Mouse (Mus musculus) kidney, embryonic 14.5 days (tissue): ENCODE data around the gene Dchs1. TPM values are rescaled to one million over a fixed set of nuclear protein-coding genes. Genes with fewer than 3 reads are reported as not detected.

Source experiments
- ATAC-seq: fragments of 200-750 bp; cut with Nextera tagmentation; 2 replicates; pipeline ENCODE4 v1.8.0; 2017; ENCODE audit warnings: moderate number of reproducible peaks, mild to moderate bottlenecking, moderate TSS enrichment, moderate library complexity; ENCODE audit not compliant: low FRiP score, low TSS enrichment
- H3K27ac ChIP-seq: fragments of 300-500 bp; sonication (generic); 2 replicates; pipeline ENCODE4 v1.5.1; 2014; ENCODE audit warnings: low read depth, mild to moderate bottlenecking, low read length, moderate library complexity, mixed read lengths
- H3K27me3 ChIP-seq: fragments of 300-500 bp; sonication (generic); 2 replicates; pipeline ENCODE4 v1.6.1; 2014; ENCODE audit warnings: mild to moderate bottlenecking, low read length; ENCODE audit not compliant: control insufficient read depth, insufficient read depth
- H3K36me3 ChIP-seq: fragments of 300-500 bp; sonication (generic); 2 replicates; pipeline ENCODE4 v1.6.1; 2014; ENCODE audit warnings: low read length, mixed read lengths; ENCODE audit not compliant: control insufficient read depth, insufficient read depth
- H3K4me1 ChIP-seq: fragments of 300-500 bp; sonication (generic); 2 replicates; pipeline ENCODE4 v1.6.1; 2014; ENCODE audit warnings: low read length, mixed read lengths; ENCODE audit not compliant: control insufficient read depth, insufficient read depth
- H3K4me2 ChIP-seq: fragments of 300-500 bp; sonication (generic); replicated peaks from 2 replicates; pipeline ENCODE4 v1.6.1; 2014; ENCODE audit warnings: low read depth, mild to moderate bottlenecking, low read length
- H3K4me3 ChIP-seq: fragments of 300-500 bp; sonication (generic); 2 replicates; pipeline ENCODE4 v1.5.1; 2014; ENCODE audit warnings: mild to moderate bottlenecking, low read length
- H3K9ac ChIP-seq: fragments of 300-500 bp; sonication (generic); 2 replicates; pipeline ENCODE4 v1.6.1; 2014; ENCODE audit warnings: low read depth, mild to moderate bottlenecking, low read length, moderate library complexity
- H3K9me3 ChIP-seq: fragments of 300-500 bp; sonication (generic); 2 replicates; pipeline ENCODE4 v1.6.1; 2016; ENCODE audit warnings: low read length; ENCODE audit not compliant: control insufficient read depth
- WGBS: fragments of 180-500 bp; shearing (Covaris S2); extraction: QIAGEN DNeasy Blood & Tissue Kit; methylation state at CpG from one replicate; pipeline ENCODE4 v1.1.7; 2014; 5-methylcytosine and 5-hydroxymethylcytosine counted together
- polyA plus RNA-seq: library from polyadenylated mRNA; unstranded; fragments of >200 nt; fragmentation: Nextera tagmentation; extraction: Ambion mirVana; gene quantifications from 2 replicates; pipeline ENCODE4 v1.2.1, GENCODE M21; 2014

The Dchs1 gene
- 13.1 and 19.0 TPM in 2 replicates for polyA plus RNA-seq

- no peaks in the 10 kb centered on the region for H3K9me3 ChIP-seq
- H3K4me2 ChIP-seq, result peak within 1 kb of the TSS; percentile 70
- H3K36me3 ChIP-seq, result peaks cover 5% of the 10 kb centered on the region; the same call in 1 of the 2 replicates
- 1% methylated on average over 68 of the region's 97 CpGs for WGBS
- ATAC-seq, result peak; percentile 81
- H3K4me3 ChIP-seq, result peak within 1 kb of the TSS; percentile 88
- H3K9ac ChIP-seq, result peak within 1 kb of the TSS; percentile 97
- H3K27me3 ChIP-seq, result no peaks in the 10 kb centered on the region
- peak within 1 kb of the TSS; percentile 88 for H3K27ac ChIP-seq
- H3K4me1 ChIP-seq, result peaks cover 26% of the 10 kb centered on the region
Observed at GRCm38 (mm10) chr7:105787285-105788140, at the start of gene Dchs1. Gene Dchs1 (minus strand): TSS chr7:105787654.

DNA sequence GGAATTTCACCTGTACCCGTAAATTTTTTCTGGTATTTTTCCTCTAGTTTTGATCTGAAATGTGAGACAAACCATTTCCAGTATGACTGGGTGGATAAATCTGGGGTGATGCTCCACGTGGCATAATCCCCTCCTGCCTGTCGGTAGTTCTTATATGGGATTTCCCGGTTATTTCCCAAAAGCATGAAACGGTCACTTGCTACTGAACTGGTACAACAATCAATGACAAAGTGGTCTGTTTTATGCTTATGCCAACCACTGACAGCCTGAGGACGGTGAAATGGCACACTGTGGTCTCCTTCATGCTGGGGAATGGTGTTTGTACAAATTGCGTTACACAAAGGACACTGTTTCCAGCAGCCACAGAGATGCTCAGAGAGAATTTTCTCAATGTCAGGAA lies 36.8 kb upstream of the Dchs1 start:
- no peaks in the 10 kb centered on the region for H3K4me1 ChIP-seq
- H3K4me3 ChIP-seq, result no peak overlapping the region
- H3K9me3 ChIP-seq, result no peaks in the 10 kb centered on the region
- no peaks in the 10 kb centered on the region for H3K36me3 ChIP-seq
- no peak for ATAC-seq
- no peak overlapping the region for H3K9ac ChIP-seq
- no peaks in the 10 kb centered on the region; the same call in 1 of the 2 replicates for H3K27me3 ChIP-seq
- WGBS, result 83% methylated on average over 7 of the region's 7 CpGs
- H3K4me2 ChIP-seq, result no peak overlapping the region
- H3K27ac ChIP-seq, result no peak overlapping the region

DNA sequence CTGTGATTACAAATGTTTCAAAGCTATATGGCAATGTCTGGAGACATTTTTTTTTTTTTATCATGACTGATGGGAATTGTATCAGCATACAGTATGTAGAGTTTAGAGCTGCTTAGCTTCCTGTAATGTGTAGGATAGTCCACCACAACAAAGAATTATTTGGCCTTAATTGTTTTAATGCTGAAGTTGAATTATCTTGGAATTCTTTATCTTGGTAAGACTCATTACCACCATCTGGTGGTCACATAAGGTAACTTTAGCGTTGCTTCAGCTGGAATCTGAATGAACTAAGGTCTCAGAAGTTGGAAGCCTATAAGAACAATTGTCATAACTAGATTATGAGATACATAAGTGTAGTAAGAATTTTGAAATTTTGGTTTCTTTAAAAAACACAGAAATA lies 31.0 kb upstream of the Dchs1 start:
- Histone ChIP-seq H3K4me1 (no peaks in the 10 kb centered on the region), H3K36me3 (no peaks in the 10 kb centered on the region), H3K9ac (no peak overlapping the region), H3K27ac (no peak overlapping the region), H3K4me2 (no peak overlapping the region), H3K4me3 (no peak overlapping the region), H3K27me3 (no peaks in the 10 kb centered on the region; the same call in 1 of the 2 replicates), H3K9me3 (no peaks in the 10 kb centered on the region)
- ATAC-seq, result 0 out of 2 replicates have a peak, but pooled peaks have one; percentile 24
- 0% methylated on average over 1 of the region's 1 CpGs for WGBS

DNA sequence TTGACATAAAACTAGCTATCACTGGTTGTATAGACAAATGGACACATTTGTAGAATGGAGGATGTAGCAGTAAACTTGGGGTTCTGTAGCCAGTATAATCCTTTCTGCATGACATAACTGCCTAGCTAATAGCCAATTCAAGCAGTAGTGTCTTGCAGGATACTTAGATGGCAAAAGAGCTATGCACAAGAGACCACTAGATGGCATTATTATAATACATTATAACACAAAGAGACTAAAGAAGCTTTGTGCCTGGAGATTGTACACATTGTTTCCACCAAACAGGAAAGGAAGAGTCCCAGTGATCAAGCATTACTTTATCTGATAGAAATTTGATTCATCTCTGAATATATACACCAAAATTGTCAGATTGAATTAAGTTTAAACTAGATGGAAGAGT lies 29.3 kb upstream of the Dchs1 start:
- ATAC-seq, result no peak
- no peaks in the 10 kb centered on the region for H3K36me3 ChIP-seq
- no peak overlapping the region for H3K9ac ChIP-seq
- no peak overlapping the region for H3K27ac ChIP-seq
- no peaks in the 10 kb centered on the region for H3K9me3 ChIP-seq
- H3K4me3 ChIP-seq, result no peak overlapping the region
- no peak overlapping the region for H3K4me2 ChIP-seq
- no peaks in the 10 kb centered on the region for H3K27me3 ChIP-seq
- no peaks in the 10 kb centered on the region for H3K4me1 ChIP-seq

DNA sequence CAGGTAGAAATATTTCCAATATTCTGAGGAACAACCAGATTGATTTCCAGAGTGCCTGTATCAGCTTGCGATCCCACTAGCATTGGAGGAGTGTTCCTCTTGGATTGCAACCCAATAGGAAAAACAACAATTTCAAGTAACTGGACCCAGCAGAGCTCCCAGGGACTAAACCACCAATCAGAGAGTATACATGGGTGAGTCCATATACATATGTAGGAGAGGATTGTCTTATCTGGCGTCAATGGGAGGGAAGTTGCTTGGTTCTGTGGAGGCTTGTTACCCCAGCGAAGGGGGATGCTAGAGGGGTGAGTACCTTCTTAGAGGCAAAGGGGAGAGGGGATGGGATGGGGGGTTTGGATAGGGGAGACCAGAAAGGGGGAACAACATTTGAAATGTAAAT lies 25.9 kb upstream of the Dchs1 start:
- Histone ChIP-seq H3K9me3 (no peaks in the 10 kb centered on the region), H3K27ac (no peak overlapping the region), H3K9ac (no peak overlapping the region), H3K4me3 (no peak overlapping the region), H3K27me3 (no peaks in the 10 kb centered on the region), H3K4me1 (peaks cover 9% of the 10 kb centered on the region), H3K36me3 (peaks cover 15% of the 10 kb centered on the region; the same call in 1 of the 2 replicates), H3K4me2 (no peak overlapping the region)
- ATAC-seq, result no peak
- 85% methylated on average over 3 of the region's 3 CpGs for WGBS

DNA sequence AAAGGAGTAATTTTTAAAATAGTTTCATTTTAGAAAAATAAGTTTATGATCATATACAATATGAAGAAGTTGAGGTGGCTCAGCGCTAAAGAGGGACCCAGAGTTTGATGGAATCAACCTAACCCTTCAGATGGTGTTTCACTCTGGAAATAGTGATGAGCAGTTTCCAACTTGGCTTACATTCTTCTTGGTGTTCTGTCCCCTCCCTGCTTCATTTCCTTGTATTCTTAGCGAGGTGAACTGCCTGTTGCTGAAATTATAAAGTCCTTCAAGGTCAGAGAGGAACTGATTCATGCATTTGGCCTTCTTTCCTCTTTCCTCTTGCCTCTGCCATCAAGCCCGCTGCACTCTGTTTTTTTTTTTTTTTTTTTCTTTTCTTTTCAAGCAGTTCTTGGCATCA lies 25.1 kb upstream of the Dchs1 start:
- WGBS, result 77% methylated on average over 3 of the region's 3 CpGs

DNA sequence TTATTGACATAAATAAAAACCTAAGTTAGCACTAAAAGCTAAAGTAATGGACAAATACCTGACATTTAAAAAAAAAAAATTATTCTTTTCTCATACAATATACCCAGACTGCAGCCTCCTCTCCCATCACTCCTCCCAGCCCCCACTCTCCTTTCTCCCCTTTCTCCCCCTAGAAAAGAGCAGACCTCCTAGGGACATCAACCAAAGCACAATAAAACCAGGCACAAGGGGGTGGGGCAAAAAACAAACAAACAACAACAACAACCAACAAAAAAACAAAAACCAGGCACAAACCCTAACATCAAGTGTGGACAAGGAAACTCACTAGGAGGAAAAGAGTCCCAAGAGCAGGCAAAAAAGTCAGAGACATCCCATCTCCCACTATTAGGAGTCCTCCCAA lies 24.1 kb upstream of the Dchs1 start:
- Histone ChIP-seq H3K27me3 (no peaks in the 10 kb centered on the region), H3K27ac (no peak overlapping the region)
- ATAC-seq, result peak; percentile 25

More for the DNA sequence above, 25.1 kb upstream of the Dchs1 start:
- Histone ChIP-seq H3K4me1 (peaks cover 9% of the 10 kb centered on the region), H3K27ac (no peak overlapping the region), H3K27me3 (no peaks in the 10 kb centered on the region), H3K36me3 (peaks cover 21% of the 10 kb centered on the region; the same call in 1 of the 2 replicates), H3K4me2 (no peak overlapping the region), H3K4me3 (no peak overlapping the region), H3K9ac (no peak overlapping the region), H3K9me3 (no peaks in the 10 kb centered on the region)
- ATAC-seq, result no peak

DNA sequence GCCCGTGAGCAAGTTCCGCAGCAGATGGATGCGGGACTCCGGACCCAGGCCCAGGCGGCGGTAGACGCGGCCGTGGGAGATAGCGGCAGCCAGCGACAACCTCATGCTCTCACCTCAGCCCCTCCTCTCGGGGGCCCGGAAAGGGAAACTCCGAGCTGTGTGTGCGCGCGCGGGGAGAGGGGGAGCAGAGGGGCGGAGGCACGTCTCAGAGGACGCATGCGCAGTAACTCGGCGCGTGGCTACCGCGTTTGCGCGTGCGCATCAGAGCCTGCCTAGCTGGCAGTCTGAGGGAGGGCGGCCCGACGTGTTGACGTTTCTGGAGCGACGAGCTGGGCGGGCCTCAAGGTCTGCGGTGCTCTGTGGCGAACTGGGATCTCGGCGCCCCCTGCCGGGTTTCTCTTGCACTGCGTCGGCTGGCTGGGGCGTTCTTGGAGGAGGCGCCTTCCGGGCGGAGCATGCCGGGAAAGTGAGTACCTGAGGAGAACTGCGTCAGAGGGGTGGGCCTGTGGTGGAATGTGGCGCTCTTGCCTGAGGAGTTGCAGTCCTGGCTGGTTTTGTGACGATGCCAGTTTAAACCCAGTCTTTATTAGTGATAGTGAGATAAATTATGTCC lies 23.5 kb upstream of the Dchs1 start, which contains the start of gene Mrpl17:
TSS of gene Mrpl17 (minus strand) at position 223 of the 613 bp plus-strand sequence.
- ATAC-seq, result peak; percentile 99
- Histone ChIP-seq H3K4me2 (peak within 1 kb of the TSS; percentile 77), H3K9ac (peak within 1 kb of the TSS; percentile 94), H3K4me3 (peak within 1 kb of the TSS; percentile 90), H3K27me3 (no peaks in the 10 kb centered on the region), H3K36me3 (peaks cover 24% of the 10 kb centered on the region; the same call in 1 of the 2 replicates), H3K27ac (peak within 1 kb of the TSS; percentile 88), H3K9me3 (no peaks in the 10 kb centered on the region), H3K4me1 (peaks cover 9% of the 10 kb centered on the region)
- WGBS, result under 1% methylated on average over 48 of the region's 52 CpGs

More for the DNA sequence above, 24.1 kb upstream of the Dchs1 start:
- Histone ChIP-seq H3K9me3 (no peaks in the 10 kb centered on the region), H3K9ac (peak overlapping the region; percentile 28; the same call in 1 of the 2 replicates), H3K36me3 (peaks cover 24% of the 10 kb centered on the region; the same call in 1 of the 2 replicates), H3K4me3 (no peak overlapping the region; the same call in 1 of the 2 replicates), H3K4me2 (no peak overlapping the region), H3K4me1 (peaks cover 9% of the 10 kb centered on the region)
